Mouse (Mus musculus): ENCODE results near the gene Rps6kl1. TPM values are rescaled to one million over a fixed set of nuclear protein-coding genes. Genes with fewer than 3 reads are reported as not detected.

Gene Rps6kl1
- total and polyA plus RNA-seq, 3 experiments = 5.4 to 6.2 TPM; not detected in 1

DNA sequence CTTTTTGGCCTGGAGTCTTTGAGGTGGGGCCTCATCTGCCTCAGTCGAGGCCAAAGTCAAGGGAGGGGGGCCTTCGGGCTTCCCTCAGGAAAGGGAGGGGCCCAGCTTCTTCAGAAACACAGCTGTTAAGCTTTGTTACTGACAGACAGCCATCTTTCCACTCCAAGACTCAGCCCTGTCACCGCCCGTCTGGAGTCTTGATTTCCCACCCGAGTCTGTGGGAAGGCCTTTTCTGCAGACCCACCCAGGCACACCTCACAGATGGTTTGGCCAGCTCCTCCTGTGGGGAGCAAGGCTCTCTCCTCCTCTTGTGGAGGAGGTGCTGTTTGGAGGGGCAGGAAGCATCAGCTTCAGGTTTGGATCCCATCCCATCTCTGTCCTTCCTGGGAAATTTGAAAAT lies 8.5 kb upstream of the Rps6kl1 start:
- Histone ChIP-seq H3K36me3 (ENCODE audit: control insufficient read depth in 1 of 2, insufficient read depth in 2 of 2, low read length in 2 of 2) (no peaks in the 10 kb centered on the region), H3K4me3 (ENCODE audit: control insufficient read depth in 1 of 2, insufficient read depth in 1 of 2, low read depth in 2 of 2, low read length in 2 of 2) (no peak overlapping the region), H3K9me3 (replicated peaks; ENCODE audit: insufficient read depth, low read length) (no peaks in the 10 kb centered on the region), H3K79me2 (ENCODE audit: control insufficient read depth, insufficient read depth, low read length, poor library complexity) (no peaks in the 10 kb centered on the region), H3K4me1 (ENCODE audit: control insufficient read depth in 1 of 2, insufficient read depth in 2 of 2, low read length in 2 of 2) (no peaks in the 10 kb centered on the region), H3K27me3 (ENCODE audit: control insufficient read depth in 1 of 2, insufficient read depth in 2 of 2, low read length in 2 of 2) (peaks cover 3% of the 10 kb centered on the region in 2 experiments), H3K27ac (ENCODE audit: control insufficient read depth, low read depth, low read length) (no peak overlapping the region), H3K9ac (ENCODE audit: control insufficient read depth, low read depth, low read length, poor library complexity, severe bottlenecking) (no peak overlapping the region)
- no peak for DNase-seq (ENCODE audit: low read depth, low spot score)
- no peak for TF ChIP-seq UBTF (IDR thresholded peaks at IDR 0.05; ENCODE audit: borderline replicate concordance, insufficient read depth, low read depth, low read length)
- TF ChIP-seq ZKSCAN1 (IDR thresholded peaks at IDR 0.05; ENCODE audit: low read depth, low read length) = no peak
- no peak for TF ChIP-seq POLR2AphosphoS2 (IDR thresholded peaks at IDR 0.05; ENCODE audit: low read length)
- TF ChIP-seq ZNF384 (IDR thresholded peaks at IDR 0.05; ENCODE audit: low read depth, low read length) = no peak
- no peak for TF ChIP-seq EP300 (IDR thresholded peaks at IDR 0.05; ENCODE audit: low read depth in 1 of 2, low read length in 2 of 2)
- no peak for TF ChIP-seq ZC3H11A (IDR thresholded peaks at IDR 0.05; ENCODE audit: low read depth, low read length)
- no peak for TF ChIP-seq JUND (IDR thresholded peaks at IDR 0.05; ENCODE audit: low read depth, low read length)
- TF ChIP-seq ETS1 (IDR thresholded peaks at IDR 0.05; ENCODE audit: low read depth, low read length) = no peak
- no peak for TF ChIP-seq ELF1 (IDR thresholded peaks at IDR 0.05; ENCODE audit: low read depth, low read length)
- TF ChIP-seq USF2 (IDR thresholded peaks at IDR 0.05; ENCODE audit: borderline replicate concordance in 1 of 2, insufficient read depth in 1 of 2, low read depth in 1 of 2, low read length in 2 of 2) = no peak
- no peak for TF ChIP-seq MEF2A (IDR thresholded peaks at IDR 0.05; ENCODE audit: extremely low read depth, insufficient replicate concordance, low read depth, low read length, poor library complexity, severe bottlenecking)
- no peak for TF ChIP-seq SIN3A (IDR thresholded peaks at IDR 0.05; ENCODE audit: low read length)
- no peak for TF ChIP-seq USF1 (IDR thresholded peaks at IDR 0.05; ENCODE audit: low read depth, low read length)
- TF ChIP-seq HCFC1 (IDR thresholded peaks at IDR 0.05; ENCODE audit: low read depth, low read length) = no peak
- TF ChIP-seq RCOR1 (IDR thresholded peaks at IDR 0.05; ENCODE audit: low read depth, low read length) = no peak

DNA sequence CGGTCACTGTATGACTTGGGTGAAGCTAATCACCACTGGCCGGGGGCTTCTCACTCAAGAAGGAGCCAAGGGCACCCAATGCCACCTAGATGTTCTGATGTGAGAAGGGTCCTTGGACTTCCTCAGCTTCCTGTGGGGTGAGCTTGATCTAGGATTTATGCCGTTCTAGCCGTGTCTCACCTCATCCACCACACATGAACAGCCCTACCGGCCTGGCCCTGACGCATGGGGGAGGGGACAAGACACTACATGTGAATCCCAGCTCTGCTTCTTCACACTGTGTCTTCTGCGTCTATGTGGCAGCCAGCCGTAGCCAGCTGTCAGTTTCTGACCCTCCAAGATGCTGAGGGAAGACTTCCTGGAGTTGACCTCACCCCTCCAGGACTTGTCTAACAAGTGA lies 7.7 kb upstream of the Rps6kl1 start:
- no peaks in the 10 kb centered on the region for H3K9me3 ChIP-seq (replicated peaks; ENCODE audit: insufficient read depth, low read length)
- H3K79me2 ChIP-seq (ENCODE audit: control insufficient read depth, insufficient read depth, low read length, poor library complexity) = no peaks in the 10 kb centered on the region
- peaks cover 3% of the 10 kb centered on the region in 2 experiments for H3K27me3 ChIP-seq (ENCODE audit: control insufficient read depth in 1 of 2, insufficient read depth in 2 of 2, low read length in 2 of 2)
- H3K4me3 ChIP-seq (ENCODE audit: control insufficient read depth in 1 of 2, insufficient read depth in 1 of 2, low read depth in 2 of 2, low read length in 2 of 2) = no peak overlapping the region
- no peak overlapping the region for H3K27ac ChIP-seq (ENCODE audit: control insufficient read depth, low read depth, low read length)
- H3K4me1 ChIP-seq (ENCODE audit: control insufficient read depth in 1 of 2, insufficient read depth in 2 of 2, low read length in 2 of 2) = no peaks in the 10 kb centered on the region
- H3K36me3 ChIP-seq (ENCODE audit: control insufficient read depth in 1 of 2, insufficient read depth in 2 of 2, low read length in 2 of 2) = no peaks in the 10 kb centered on the region
- no peak overlapping the region for H3K9ac ChIP-seq (ENCODE audit: control insufficient read depth, low read depth, low read length, poor library complexity, severe bottlenecking)
- TF ChIP-seq MYB (IDR thresholded peaks at IDR 0.05; ENCODE audit: low read depth, low read length) (no peak), KAT2A (conservative IDR thresholded peaks at IDR 0.05; ENCODE audit: low read depth, low read length) (no peak), ZC3H11A (IDR thresholded peaks at IDR 0.05; ENCODE audit: low read depth, low read length) (no peak)
- no peak for DNase-seq (ENCODE audit: low read depth, low spot score)

All from MEL (cell line).